Comparison of ENCODE assay signal across 8 mouse cellular contexts in the genomic region with DNA sequence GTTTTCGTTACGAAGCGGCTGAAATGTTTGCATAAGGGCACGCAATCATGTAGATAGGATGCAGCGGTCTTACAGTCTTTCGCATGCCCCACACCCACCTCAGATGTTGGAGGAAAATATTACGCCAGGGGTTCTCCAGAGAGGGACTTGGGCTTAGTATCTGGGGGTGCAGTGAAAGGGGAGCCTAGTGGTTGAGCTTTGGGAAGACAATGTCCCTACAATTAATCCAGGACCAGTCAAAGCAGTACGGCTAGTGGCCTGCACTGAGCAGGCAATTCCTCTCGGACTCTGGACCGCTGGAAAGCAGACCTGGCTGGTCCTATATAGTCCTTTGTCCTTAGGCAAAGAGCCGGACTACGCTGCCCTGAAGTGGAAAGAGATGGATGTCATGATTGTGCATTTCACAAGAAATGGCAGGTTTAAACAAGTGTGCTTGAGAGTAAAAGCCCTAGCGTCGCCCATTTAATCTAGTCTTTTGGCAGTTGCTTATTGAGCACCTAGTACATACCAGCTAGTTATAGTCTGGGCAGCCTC. TPM values are rescaled to one million over a fixed set of nuclear protein-coding genes. Genes with fewer than 3 reads are reported as not detected.
DNase-seq lines count a peak whose midpoint lies in the region; ATAC-seq and TF ChIP-seq lines count a peak whose summit lies in the region.

No protein-coding gene starts in this region.

- ATAC-seq in lung, postnatal 0 days: no peak
- peak; percentile 1; the same call in 1 of the 2 replicates for ATAC-seq in neural tube, embryonic 15.5 days (ENCODE audit: low FRiP score)

- TF ChIP-seq POLR2A in embryonic fibroblast, embryonic 13.5 days (IDR thresholded peaks at IDR 0.05; ENCODE audit: low read depth, low read length): no peak

- no peak; the same call in 1 of the 2 replicates for TF ChIP-seq CTCF in lung, postnatal 0 days (IDR thresholded peaks at IDR 0.05)
- TF ChIP-seq CTCF in embryonic fibroblast, embryonic 13.5 days (IDR thresholded peaks at IDR 0.05; ENCODE audit: borderline replicate concordance, insufficient read depth, low read length): no peak

- peak overlapping the region; percentile 61 for H3K4me3 ChIP-seq in lung, postnatal 0 days (ENCODE audit: low read depth, low read length)
- peak overlapping the region; percentile 64 for H3K4me3 ChIP-seq in embryonic fibroblast, embryonic 13.5 days (ENCODE audit: insufficient read depth, low read length)
- H3K4me3 ChIP-seq in neural tube, embryonic 15.5 days (replicated peaks): peak overlapping the region; percentile 64

- H3K27ac ChIP-seq in lung, postnatal 0 days (ENCODE audit: low read length): peak overlapping the region; percentile 86; the same call in 1 of the 2 replicates
- H3K27ac ChIP-seq in embryonic fibroblast, embryonic 13.5 days (ENCODE audit: insufficient read depth, low read length): no peak overlapping the region
- peak overlapping the region; percentile 98 for H3K27ac ChIP-seq in neural tube, embryonic 15.5 days (replicated peaks)

- WGBS in lung, postnatal 0 days: 23% methylated on average over 14 of the region's 14 CpGs
- WGBS in neural tube, embryonic 15.5 days: 28% methylated on average over 14 of the region's 14 CpGs

- peaks cover 20% of the 10 kb centered on the region for H3K4me1 ChIP-seq in lung, postnatal 0 days (ENCODE audit: insufficient read depth, low read depth, low read length)
- H3K4me1 ChIP-seq in embryonic fibroblast, embryonic 13.5 days (ENCODE audit: control insufficient read depth, insufficient read depth, low read length): no peaks in the 10 kb centered on the region
- peaks cover 61% of the 10 kb centered on the region for H3K4me1 ChIP-seq in neural tube, embryonic 15.5 days

- H3K4me2 ChIP-seq in lung, postnatal 0 days (replicated peaks; ENCODE audit: low read depth, low read length): peak overlapping the region; percentile 99
- H3K4me2 ChIP-seq in neural tube, embryonic 15.5 days: peak overlapping the region; percentile 99

- H3K36me3 ChIP-seq in lung, postnatal 0 days (ENCODE audit: insufficient read depth, low read length): 0 out of 2 replicates have a peak, but pooled peaks cover 3% of the 10 kb centered on the region
- peaks cover 25% of the 10 kb centered on the region for H3K36me3 ChIP-seq in neural tube, embryonic 15.5 days

- DNase-seq in lung, postnatal 0 days (ENCODE audit: low spot score): no peak
- DNase-seq in lung, postnatal 14 days: no peak
- peak; percentile 15 to 59 for DNase-seq in kidney, postnatal 25 days
- no peak for DNase-seq in adrenal gland, adult 2 months
- no peak for DNase-seq in ovary, postnatal 14 days (ENCODE audit: low spot score)
- no peak for DNase-seq in cerebellum, adult 9-11 months

- H3K27me3 ChIP-seq in lung, postnatal 0 days (replicated peaks; ENCODE audit: insufficient read depth, low read length): peaks cover 26% of the 10 kb centered on the region
- H3K27me3 ChIP-seq in neural tube, embryonic 15.5 days (replicated peaks): peaks cover 11% of the 10 kb centered on the region; the same call in 1 of the 2 replicates

- no peak overlapping the region for H3K9ac ChIP-seq in lung, postnatal 0 days (replicated peaks; ENCODE audit: low read depth)
- peak overlapping the region; percentile 64 for H3K9ac ChIP-seq in neural tube, embryonic 15.5 days (replicated peaks)

- no peaks in the 10 kb centered on the region for H3K9me3 ChIP-seq in lung, postnatal 0 days (ENCODE audit: low read length)
- no peaks in the 10 kb centered on the region for H3K9me3 ChIP-seq in neural tube, embryonic 15.5 days (replicated peaks)

- TF ChIP-seq EP300 in lung, postnatal 0 days (IDR thresholded peaks at IDR 0.05): no peak

RNA-seq across cellular contexts. Expression of a gene that starts 0.4 kb away (rescaled TPM):
- polyA plus RNA-seq in lung, postnatal 0 days (2015; fragmentation: Nextera tagmentation; extraction: Ambion mirVana): 12.9 and 13.0 TPM in 2 replicates
- 3.2 and 3.9 TPM in 2 replicates for polyA plus RNA-seq in embryonic fibroblast, embryonic 13.5 days (2011; ENCODE audit: insufficient read length, low read depth, missing spikeins)
- polyA plus RNA-seq in neural tube, embryonic 15.5 days (2015; fragmentation: Nextera tagmentation; extraction: Ambion mirVana): 44.0 and 52.3 TPM in 2 replicates
- total RNA-seq in adrenal gland, adult 2 months (2021): 10 to 100 TPM in 1 of 2 experiments, 1 to 10 TPM in 1; 6.7 to 12.1 TPM
- 41.6 and 60.3 TPM in 2 replicates for polyA plus RNA-seq in adrenal gland, adult 2 months (2012; rRNA removed)

RNA-seq across cellular contexts. Expression of a gene that starts 0.6 kb away (rescaled TPM):
- 2.7 and 4.9 TPM in 2 replicates for polyA plus RNA-seq in lung, postnatal 0 days (2015; fragmentation: Nextera tagmentation; extraction: Ambion mirVana)
- polyA plus RNA-seq in embryonic fibroblast, embryonic 13.5 days (2011; ENCODE audit: insufficient read length, low read depth, missing spikeins): 1.5 and 2.7 TPM in 2 replicates
- polyA plus RNA-seq in neural tube, embryonic 15.5 days (2015; fragmentation: Nextera tagmentation; extraction: Ambion mirVana): 88.4 and 118 TPM in 2 replicates
- 1 to 10 TPM; 7.3 to 7.9 TPM for total RNA-seq in adrenal gland, adult 2 months (2021)
- polyA plus RNA-seq in adrenal gland, adult 2 months (2012; rRNA removed): 13.7 and 18.1 TPM in 2 replicates

RNA-seq across cellular contexts. Expression of a gene that starts 10.9 kb away (rescaled TPM):
- polyA plus RNA-seq in lung, postnatal 0 days (2015; fragmentation: Nextera tagmentation; extraction: Ambion mirVana): 94.9 and 99.9 TPM in 2 replicates
- polyA plus RNA-seq in embryonic fibroblast, embryonic 13.5 days (2011; ENCODE audit: insufficient read length, low read depth, missing spikeins): 62.4 and 67.7 TPM in 2 replicates
- polyA plus RNA-seq in neural tube, embryonic 15.5 days (2015; fragmentation: Nextera tagmentation; extraction: Ambion mirVana): 322 and 350 TPM in 2 replicates
- total RNA-seq in adrenal gland, adult 2 months (2021): 10 to 100 TPM; 72.2 to 87.7 TPM
- 41.3 and 42.5 TPM in 2 replicates for polyA plus RNA-seq in adrenal gland, adult 2 months (2012; rRNA removed)

RNA-seq across cellular contexts. Expression of a gene that starts 13.3 kb away (rescaled TPM):
- polyA plus RNA-seq in lung, postnatal 0 days (2015; fragmentation: Nextera tagmentation; extraction: Ambion mirVana): 6.4 and 6.6 TPM in 2 replicates
- 1.3 and 1.6 TPM in 2 replicates for polyA plus RNA-seq in embryonic fibroblast, embryonic 13.5 days (2011; ENCODE audit: insufficient read length, low read depth, missing spikeins)
- 13.2 and 13.9 TPM in 2 replicates for polyA plus RNA-seq in neural tube, embryonic 15.5 days (2015; fragmentation: Nextera tagmentation; extraction: Ambion mirVana)
- 1 to 10 TPM; 7.3 to 9.6 TPM for total RNA-seq in adrenal gland, adult 2 months (2021)
- polyA plus RNA-seq in adrenal gland, adult 2 months (2012; rRNA removed): 43.2 and 63.5 TPM in 2 replicates

RNA-seq across cellular contexts. Expression of a gene that starts 22.5 kb away (rescaled TPM):
- 5.0 and 7.1 TPM in 2 replicates for polyA plus RNA-seq in lung, postnatal 0 days (2015; fragmentation: Nextera tagmentation; extraction: Ambion mirVana)
- polyA plus RNA-seq in embryonic fibroblast, embryonic 13.5 days (2011; ENCODE audit: insufficient read length, low read depth, missing spikeins): 0.48 and 0.51 TPM in 2 replicates
- polyA plus RNA-seq in neural tube, embryonic 15.5 days (2015; fragmentation: Nextera tagmentation; extraction: Ambion mirVana): 2.4 and 2.7 TPM in 2 replicates
- total RNA-seq in adrenal gland, adult 2 months (2021): 1 to 10 TPM in 1 of 2 experiments, under 1 TPM in 1; 0.90 to 1.6 TPM
- 1.7 and 2.8 TPM in 2 replicates for polyA plus RNA-seq in adrenal gland, adult 2 months (2012; rRNA removed)

Comparison
In these comparisons a context has a peak if more than half of its experiments do, and no peak if none do; other contexts are left out.
1. DNase-seq: peak in kidney, postnatal 25 days (2 of 2); none in lung, postnatal 0 days (single experiment), lung, postnatal 14 days (single experiment), adrenal gland, adult 2 months (single experiment), ovary, postnatal 14 days (single experiment) and cerebellum, adult 9-11 months (single experiment).
2. Peak in every context shown above with its lines, with median percentiles within 50 percentile points of each other: H3K4me3 ChIP-seq.